Mouse (Mus musculus) MEL (cell line): Measurements from ENCODE around the gene Slc25a26.

Source experiments
- CTCF ChIP-seq, 3 experiments: IDR thresholded peaks in 2 of 3; conservative IDR thresholded peaks in 1 of 3; 2 replicates each; pipeline ENCODE4 v1.5.1; 2011 to 2012; ENCODE audit warnings: low read length in 3 of 3, low read depth in 2 of 3, mild to moderate bottlenecking in 2 of 3, improper control_type of control experiment in 1 of 3, inconsistent platforms in 1 of 3, mixed read lengths in 1 of 3, moderate library complexity in 1 of 3; ENCODE audit not compliant: control insufficient read depth in 1 of 3, insufficient read depth in 1 of 3, poor library complexity in 1 of 3, severe bottlenecking in 1 of 3
- EP300 ChIP-seq, 2 experiments: IDR thresholded peaks; 2 replicates each; pipeline ENCODE4 v1.6.1; 2011; ENCODE audit warnings: improper control_type of control experiment in 2 of 2, low read length in 2 of 2, low read depth in 1 of 2, mild to moderate bottlenecking in 1 of 2
- GATA1 ChIP-seq: IDR thresholded peaks from 2 replicates; pipeline ENCODE4 v1.6.1; 2011; ENCODE audit warnings: low read depth, low read length, improper control_type of control experiment
- HCFC1 ChIP-seq: IDR thresholded peaks from 2 replicates; pipeline ENCODE4 v1.6.1; 2012; ENCODE audit warnings: low read depth, mild to moderate bottlenecking, inconsistent platforms, low read length, improper control_type of control experiment, moderate library complexity
- MAZ ChIP-seq: IDR thresholded peaks from 2 replicates; pipeline ENCODE4 v1.6.1; 2012; ENCODE audit warnings: low read depth, mild to moderate bottlenecking, inconsistent platforms, low read length, improper control_type of control experiment
- POLR2A ChIP-seq, 2 experiments: IDR thresholded peaks; 2 replicates each; pipeline ENCODE4 v1.6.1; 2011 to 2012; ENCODE audit warnings: low read length in 2 of 2, mild to moderate bottlenecking in 2 of 2, control low read depth in 1 of 2, improper control_type of control experiment in 1 of 2, low read depth in 1 of 2, moderate library complexity in 1 of 2; ENCODE audit not compliant: control insufficient read depth in 1 of 2, insufficient read depth in 1 of 2, poor library complexity in 1 of 2
- RAD21 ChIP-seq: IDR thresholded peaks from 2 replicates; pipeline ENCODE4 v1.6.1; 2011; ENCODE audit warnings: mild to moderate bottlenecking, low read depth, low read length, improper control_type of control experiment
- TAL1 ChIP-seq: IDR thresholded peaks from 2 replicates; pipeline ENCODE4 v1.6.1; 2012; ENCODE audit warnings: mild to moderate bottlenecking, inconsistent platforms, low read length, moderate library complexity, mixed read lengths

GRCm38 (mm10) chr6:94634710-94635109, 134.6 kb downstream of the Slc25a26 start:
- TF ChIP-seq POLR2A (IDR thresholded peaks at IDR 0.05; ENCODE audit: control insufficient read depth in 1 of 2, insufficient read depth in 1 of 2, low read depth in 1 of 2, low read length in 2 of 2, poor library complexity in 1 of 2) (no peak), TAL1 (no peak), CTCF (IDR thresholded peaks at IDR 0.05 in 2 of 3, conservative IDR thresholded peaks at IDR 0.05 in 1 of 3; ENCODE audit: control insufficient read depth in 1 of 3, insufficient read depth in 1 of 3, low read depth in 2 of 3, low read length in 3 of 3, poor library complexity in 1 of 3, severe bottlenecking in 1 of 3) (no peak), MAZ (no peak), RAD21 (no peak), HCFC1 (no peak), EP300 (IDR thresholded peaks at IDR 0.05; ENCODE audit: low read depth in 1 of 2, low read length in 2 of 2) (no peak), GATA1 (no peak)
